In genomic region chr5:112546771-112547170, GRCm38 (mm10) we compare ENCODE assay signal across 22 mouse cellular contexts. TPM values are rescaled to one million over a fixed set of nuclear protein-coding genes. Genes with fewer than 3 reads are reported as not detected.
DNase-seq lines count a peak whose midpoint lies in the region; ATAC-seq lines count a peak whose summit lies in the region.
"Had no signal": no experiment of that assay in that cellular context is flagged by ENCODE, and none has a peak within 500 bp of the region (broad histone marks: within the 10 kb centered on the region; RNA-seq: fewer than 3 reads in every experiment).

No protein-coding gene starts in this region.

- H3K36me3 ChIP-seq in forebrain, embryonic 10.5 days (replicated peaks): no peaks in the 10 kb centered on the region
- H3K36me3 ChIP-seq in forebrain, embryonic 12.5 days (replicated peaks): no peaks in the 10 kb centered on the region
- no peaks in the 10 kb centered on the region for H3K36me3 ChIP-seq in hindbrain, embryonic 13.5 days
- H3K36me3 ChIP-seq: heart, embryonic 12.5 days had no signal

- H3K27ac ChIP-seq in forebrain, embryonic 10.5 days: peak overlapping the region; percentile 37; the same call in 1 of the 2 replicates
- no peak overlapping the region for H3K27ac ChIP-seq in forebrain, embryonic 12.5 days
- H3K27ac ChIP-seq in hindbrain, embryonic 13.5 days: peak overlapping the region; percentile 70
- H3K27ac ChIP-seq: stomach, postnatal 0 days had no signal

- no peak overlapping the region for H3K4me3 ChIP-seq in forebrain, embryonic 10.5 days
- no peak overlapping the region for H3K4me3 ChIP-seq in forebrain, embryonic 12.5 days (replicated peaks)
- H3K4me3 ChIP-seq in hindbrain, embryonic 13.5 days: no peak overlapping the region
- H3K4me3 ChIP-seq: heart, embryonic 12.5 days; myocyte had no signal

- no peak for DNase-seq in forebrain, embryonic 10.5 days (ENCODE audit: extremely low spot score, low spot score)
- peak; percentile 67 for DNase-seq in left cerebral cortex, postnatal 4 days
- DNase-seq in left cerebral cortex, postnatal 10 days (ENCODE audit: extremely low spot score in 1 of 2, low spot score in 2 of 2): no peak
- peak; percentile 60 to 79 for DNase-seq in cerebellum, adult 18-20 months
- no peak for DNase-seq in retina, embryonic 14.5 days (ENCODE audit: low spot score)
- DNase-seq: adrenal gland, postnatal 14 days; gastrocnemius, postnatal 36 days; heart, postnatal 36 days; kidney, postnatal 14 days; lung, embryonic 14.5 days; retina, postnatal 1 day; thymus, postnatal 14 days had no signal

- H3K9ac ChIP-seq in forebrain, embryonic 12.5 days: no peak overlapping the region
- H3K9ac ChIP-seq in hindbrain, embryonic 13.5 days: no peak overlapping the region
- H3K9ac ChIP-seq: heart, embryonic 12.5 days; lung, embryonic 14.5 days had no signal

- intact Hi-C loops in left cerebral cortex, postnatal 4 days (cut with DNase I): no loop called here
- intact Hi-C loops in left cerebral cortex, postnatal 10 days (cut with DNase I): no loop called here

- peaks cover 12% of the 10 kb centered on the region; the same call in 1 of the 2 replicates for H3K27me3 ChIP-seq in forebrain, embryonic 10.5 days (ENCODE audit: poor library complexity, severe bottlenecking)
- H3K27me3 ChIP-seq in forebrain, embryonic 12.5 days: 0 out of 2 replicates have a peak, but pooled peaks cover 7% of the 10 kb centered on the region
- peaks cover 7% of the 10 kb centered on the region; the same call in 1 of the 2 replicates for H3K27me3 ChIP-seq in hindbrain, embryonic 13.5 days
- H3K27me3 ChIP-seq: CH12.LX had no signal

- ATAC-seq in forebrain, embryonic 12.5 days (ENCODE audit: low FRiP score): no peak
- ATAC-seq in hindbrain, embryonic 13.5 days (ENCODE audit: low FRiP score): no peak
- ATAC-seq in megakaryocyte-erythroid progenitor cell, adult 5-6 weeks (replicated peaks; ENCODE audit: low FRiP score, low TSS enrichment, poor library complexity, severe bottlenecking): no peak
- ATAC-seq: intestine, postnatal 0 days had no signal

- H3K9me3 ChIP-seq in forebrain, embryonic 10.5 days: no peaks in the 10 kb centered on the region
- H3K9me3 ChIP-seq in forebrain, embryonic 12.5 days: no peaks in the 10 kb centered on the region
- H3K9me3 ChIP-seq in hindbrain, embryonic 13.5 days: no peaks in the 10 kb centered on the region
- H3K9me3 ChIP-seq: heart, embryonic 12.5 days had no signal

- H3K4me1 ChIP-seq in forebrain, embryonic 10.5 days: peaks cover 53% of the 10 kb centered on the region
- H3K4me1 ChIP-seq in forebrain, embryonic 12.5 days: peaks cover 46% of the 10 kb centered on the region
- peaks cover 78% of the 10 kb centered on the region for H3K4me1 ChIP-seq in hindbrain, embryonic 13.5 days (replicated peaks)

- 77% methylated on average over 6 of the region's 6 CpGs for WGBS in forebrain, embryonic 10.5 days
- 70% methylated on average over 6 of the region's 6 CpGs for WGBS in forebrain, embryonic 12.5 days
- 44% methylated on average over 6 of the region's 6 CpGs for WGBS in hindbrain, embryonic 13.5 days

- H3K4me2 ChIP-seq in forebrain, embryonic 12.5 days: no peak overlapping the region
- no peak overlapping the region for H3K4me2 ChIP-seq in hindbrain, embryonic 13.5 days
- H3K4me2 ChIP-seq: heart, embryonic 12.5 days; liver, embryonic 11.5 days; lung, embryonic 14.5 days had no signal

RNA-seq across cellular contexts. Expression of gene Sez6l, which starts 30.2 kb away (rescaled TPM):
- 0.65 and 1.4 TPM in 2 replicates for polyA plus RNA-seq in forebrain, embryonic 10.5 days (2016; fragmentation: Nextera tagmentation; extraction: Ambion mirVana)
- polyA plus RNA-seq in forebrain, embryonic 12.5 days (2016; fragmentation: Nextera tagmentation; extraction: Ambion mirVana): 13.4 and 14.8 TPM in 2 replicates
- total RNA-seq in left cerebral cortex, postnatal 4 days (2021): 100 to 1,000 TPM; 130 to 156 TPM
- total RNA-seq in left cerebral cortex, postnatal 10 days (2021): 100 to 1,000 TPM; 158 to 163 TPM
- 28.4 and 32.5 TPM in 2 replicates for polyA plus RNA-seq in hindbrain, embryonic 13.5 days (2015; fragmentation: Nextera tagmentation; extraction: Ambion mirVana)
- total RNA-seq in megakaryocyte-erythroid progenitor cell, adult 5-6 weeks (2014; fragmentation: Nextera tagmentation): not detected in 2 replicates
- not detected in 2 replicates for total RNA-seq in megakaryocyte-erythroid progenitor cell, adult 5-6 weeks (2017)
- total RNA-seq: CH12.LX; megakaryocyte, adult 5-6 weeks had no signal
- polyA plus RNA-seq: myocyte had no signal

Comparison
In these comparisons a context has a peak if more than half of its experiments do, and no peak if none do; other contexts are left out.
1. DNase-seq: peak in left cerebral cortex, postnatal 4 days (single experiment) and cerebellum, adult 18-20 months (2 of 2); none in forebrain, embryonic 10.5 days (single experiment), left cerebral cortex, postnatal 10 days (0 of 2) and retina, embryonic 14.5 days (single experiment).
2. RNA of gene Sez6l, which starts 30.2 kb away (total RNA-seq): 158 to 163 TPM in left cerebral cortex, postnatal 10 days and 130 to 156 TPM in left cerebral cortex, postnatal 4 days; not detected in megakaryocyte-erythroid progenitor cell, adult 5-6 weeks; every median in the first group is over 100 times any median in the second.